Mouse (Mus musculus) kidney, adult 8-10 months (tissue): ENCODE measurements at regions not wholly inside any gene's neighbourhood (a gene's known extent, or its start where the extent isn't known, plus 50 kb on each side); places are given as distances from the start of the nearest gene placed in this dataset.

ENCODE experiments used
- DNase-seq, 2 experiments: peaks; one replicate each; pipeline ENCODE4 v3.0.0; 2022

DNA sequence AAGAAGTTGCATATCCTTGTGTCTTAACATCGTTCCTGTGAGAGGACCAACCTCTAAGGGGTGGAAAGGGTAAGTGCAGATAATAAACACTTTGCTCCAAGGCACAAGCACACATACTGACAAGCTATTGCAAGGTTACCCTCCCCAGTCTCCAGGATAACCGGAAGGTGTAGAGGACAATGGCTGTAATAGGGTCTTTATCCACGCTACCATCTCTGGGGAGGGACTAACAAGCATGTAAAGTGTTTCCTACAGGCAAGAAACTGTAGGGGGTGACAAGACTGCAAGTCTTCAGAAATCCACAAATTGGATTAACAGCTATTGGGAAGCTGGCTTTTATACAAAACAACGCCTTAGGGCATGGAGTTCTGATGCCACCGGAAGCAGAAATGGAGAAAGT lies 197.5 kb upstream of the Chl1 start:
- no peak for DNase-seq

DNA sequence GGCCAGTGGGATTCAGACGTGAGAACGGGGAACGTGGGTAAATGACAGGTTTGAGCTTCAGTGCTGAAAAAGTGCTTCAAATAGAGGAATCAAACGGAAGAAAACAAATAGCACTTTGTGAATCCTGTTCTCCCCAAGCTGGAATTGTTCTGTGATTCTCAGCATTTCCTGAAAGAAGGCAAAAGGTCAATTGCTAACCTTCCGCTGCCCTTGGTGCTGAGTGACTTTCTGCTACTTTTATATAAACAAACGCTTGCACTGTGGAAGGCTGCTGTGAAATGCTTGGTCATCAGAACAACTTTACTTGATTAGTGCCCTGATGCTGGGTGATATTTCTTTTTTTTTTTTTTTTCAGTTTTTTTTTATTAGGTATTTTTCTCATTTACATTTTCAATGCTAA lies 192.3 kb upstream of the Chl1 start:
- peak; percentile 35 to 47 for DNase-seq

DNA sequence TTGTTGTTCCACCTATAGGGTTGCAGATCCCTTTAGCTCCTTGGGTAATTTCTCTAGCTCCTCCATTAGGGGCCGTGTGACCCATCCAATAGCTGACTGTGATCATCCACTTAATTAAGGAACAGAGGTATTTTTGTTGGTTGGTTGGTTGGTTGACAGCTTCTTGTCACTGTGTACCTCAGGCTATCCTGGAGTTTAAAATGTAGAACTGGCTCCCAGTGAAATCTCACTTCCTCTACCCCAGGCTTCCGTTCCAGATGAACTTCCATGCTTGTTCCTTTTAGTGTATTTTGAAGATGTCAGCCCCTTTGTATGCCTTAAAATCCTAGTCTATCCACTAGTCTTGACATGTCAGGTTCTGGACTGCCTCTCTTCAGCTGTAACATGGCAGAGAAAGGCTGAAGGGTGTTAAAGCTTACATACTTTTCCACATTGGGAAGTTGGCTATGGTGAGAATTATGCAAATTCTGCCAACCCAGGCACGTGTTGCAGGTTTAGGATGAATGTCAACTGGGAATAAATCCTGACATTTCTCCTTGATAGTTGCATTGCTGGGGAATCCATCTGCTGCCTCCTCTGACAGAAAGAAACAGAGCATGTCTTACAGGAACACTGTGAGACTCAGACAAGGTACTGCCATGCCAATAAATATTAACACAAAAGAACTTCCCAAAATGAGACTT lies 191.6 kb upstream of the Chl1 start:
- DNase-seq: no peak

DNA sequence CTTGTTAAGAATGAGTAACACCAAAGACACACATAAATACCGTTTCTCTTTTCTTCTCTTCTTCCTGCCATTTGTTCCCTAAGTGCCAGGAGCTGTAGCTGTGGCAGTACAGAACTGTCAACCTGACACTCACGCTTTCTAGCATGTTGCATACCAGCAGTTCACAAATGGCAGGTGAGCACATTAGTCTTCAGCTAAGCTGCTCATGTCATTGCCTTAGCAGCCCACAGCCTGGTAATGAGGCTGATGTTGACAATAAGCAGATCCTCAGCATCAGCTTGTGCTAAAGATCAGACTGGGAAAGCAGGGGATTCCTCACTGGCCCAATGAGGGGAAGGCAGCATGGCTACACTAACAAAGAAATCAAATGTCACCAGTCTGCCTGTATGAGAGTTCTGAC lies 190.4 kb upstream of the Chl1 start:
- no peak for DNase-seq

DNA sequence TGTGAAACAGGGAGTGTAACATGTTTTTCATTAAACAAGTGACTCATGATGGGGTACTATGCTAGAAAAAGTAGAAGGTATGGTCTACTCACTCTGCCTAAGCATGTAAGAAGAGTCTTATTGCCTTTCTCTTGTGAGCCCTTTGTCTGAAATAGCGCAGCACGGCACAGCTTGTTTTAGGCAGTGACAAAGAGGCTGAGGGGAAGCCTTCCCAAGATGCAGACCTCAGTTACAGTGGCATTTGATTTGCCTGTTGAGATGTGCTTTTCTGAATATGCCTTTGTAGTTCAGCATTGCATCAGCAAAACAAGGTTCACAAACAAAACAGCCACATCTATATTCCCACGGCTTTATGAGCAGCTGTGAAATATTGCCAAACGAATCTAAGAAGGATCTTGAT lies 189.8 kb upstream of the Chl1 start:
- DNase-seq: no peak

DNA sequence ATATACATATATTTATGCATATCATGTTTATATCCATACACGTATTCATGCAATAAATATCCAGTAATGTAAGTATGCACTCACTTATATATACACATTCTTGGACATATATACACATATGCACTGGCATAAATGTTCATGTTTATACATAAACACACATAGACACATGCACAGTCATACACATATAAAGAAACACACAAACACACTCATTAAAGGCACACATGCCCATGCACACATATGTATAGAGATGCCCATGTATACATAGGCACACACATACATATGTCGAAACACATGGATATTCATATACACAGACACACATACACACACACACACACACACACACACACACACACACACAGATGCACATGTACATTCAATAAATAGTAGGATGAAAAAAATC lies 189.3 kb upstream of the Chl1 start:
- DNase-seq: no peak

DNA sequence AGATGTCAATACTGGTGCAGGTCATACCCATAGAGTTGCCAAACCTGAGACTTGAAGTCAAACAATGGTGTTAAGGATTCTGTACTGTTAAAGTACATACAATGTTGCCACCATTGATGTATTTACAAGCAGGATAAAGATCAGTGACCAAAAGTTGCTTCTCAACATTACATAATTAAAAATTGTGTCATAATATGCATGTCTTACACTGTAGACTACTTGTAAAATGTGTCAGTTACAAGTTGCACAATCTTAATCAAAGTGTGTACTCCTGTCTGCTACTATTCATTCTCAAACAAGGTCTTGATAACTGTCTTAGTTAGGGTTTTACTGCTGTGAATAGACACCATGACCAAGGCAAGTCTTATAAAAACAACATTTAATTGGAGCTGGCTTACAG lies 187.9 kb upstream of the Chl1 start:
- DNase-seq: no peak

DNA sequence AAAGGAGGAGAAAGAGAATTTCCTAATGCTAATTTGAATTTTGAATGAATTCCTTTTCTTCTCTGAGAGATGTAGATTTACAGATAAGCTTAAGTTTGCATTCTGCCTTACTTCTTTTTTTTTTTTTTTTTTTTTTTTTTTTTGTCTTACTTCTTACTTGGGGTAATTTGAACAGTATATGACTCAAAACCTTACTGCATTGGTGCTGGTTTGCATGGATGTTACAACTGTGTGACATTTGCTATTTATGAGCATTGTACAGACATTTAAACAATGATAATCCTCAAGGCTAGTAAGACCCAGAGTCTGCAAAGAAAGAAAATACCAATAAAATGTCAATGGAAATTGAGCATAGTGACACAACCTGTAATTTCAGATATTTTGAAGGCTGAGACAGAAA lies 174.7 kb upstream of the Chl1 start:
- no peak for DNase-seq

DNA sequence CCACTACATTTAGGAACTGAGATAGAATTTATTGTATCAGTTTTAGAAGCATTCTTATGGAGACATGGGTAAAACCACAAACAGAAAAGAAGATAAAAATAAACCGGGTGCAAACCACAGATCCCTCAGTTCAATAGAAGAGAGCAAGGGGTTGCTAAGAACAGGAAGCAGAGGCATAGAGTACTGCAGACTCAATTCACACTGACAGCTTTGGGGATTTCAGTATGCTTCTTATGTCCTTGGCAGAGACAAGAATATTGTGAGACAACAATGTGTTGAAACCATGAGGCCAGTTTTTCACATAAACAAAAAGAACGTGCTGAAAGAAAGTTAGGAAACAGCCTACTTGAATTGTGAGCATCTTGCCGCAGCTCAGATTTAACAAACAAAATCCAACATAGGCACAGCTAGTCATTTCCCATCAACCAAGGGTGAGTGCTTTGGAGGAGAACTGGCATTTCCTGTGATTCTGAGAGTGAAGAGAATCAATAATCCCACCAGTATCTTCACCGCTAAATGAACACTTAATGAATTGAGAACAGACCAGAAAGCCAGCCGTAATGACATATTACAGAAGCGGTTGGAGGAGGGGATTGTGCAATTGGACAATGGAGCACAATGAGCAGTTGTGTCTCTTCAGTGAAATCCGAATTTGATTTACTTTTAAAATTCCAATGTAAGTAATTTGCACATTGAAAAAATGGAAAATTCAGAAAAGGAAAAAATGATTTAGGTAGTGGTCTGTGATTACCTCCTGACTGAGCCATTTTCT lies 170.2 kb upstream of the Chl1 start:
- no peak for DNase-seq

DNA sequence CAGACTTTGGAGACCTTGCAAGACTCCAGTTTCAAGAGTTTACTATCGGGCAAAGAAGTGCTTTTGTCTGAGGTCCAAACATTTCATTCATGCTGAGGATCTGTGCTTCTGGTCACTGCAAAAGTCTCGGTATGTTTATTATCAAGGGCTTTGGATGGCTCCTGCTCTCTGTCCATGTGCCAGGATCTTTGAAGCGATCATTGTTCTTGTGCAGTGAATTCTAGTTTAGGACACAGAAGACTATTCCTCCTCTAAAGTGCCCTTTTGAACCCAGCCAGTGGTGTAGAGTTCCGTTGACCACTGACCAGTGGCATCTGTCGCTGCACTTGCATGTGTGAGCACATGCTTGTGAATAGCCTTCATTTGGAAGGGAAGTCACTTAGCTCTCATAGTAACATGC lies 166.9 kb upstream of the Chl1 start:
- DNase-seq: no peak

DNA sequence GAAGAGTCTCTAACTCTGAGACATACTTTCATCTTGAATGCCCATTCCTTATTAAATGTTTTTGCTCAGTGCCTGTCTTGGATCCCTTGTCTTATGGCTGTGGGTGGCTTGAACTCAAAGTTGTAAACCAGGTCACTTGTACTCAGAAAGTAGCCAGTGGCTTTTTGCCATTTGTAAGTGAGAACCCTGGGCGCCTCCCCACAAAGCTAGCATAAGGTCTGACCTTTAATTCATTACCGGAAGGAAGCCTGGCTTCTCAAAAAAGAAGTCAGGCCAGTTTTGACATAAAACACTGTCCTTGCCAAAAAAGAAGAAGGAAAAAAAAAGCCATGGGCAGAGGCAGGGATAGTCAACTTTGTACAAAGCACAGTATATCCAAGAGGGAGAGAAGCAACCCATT lies 166.0 kb upstream of the Chl1 start:
- DNase-seq: peak; percentile 2 to 3

DNA sequence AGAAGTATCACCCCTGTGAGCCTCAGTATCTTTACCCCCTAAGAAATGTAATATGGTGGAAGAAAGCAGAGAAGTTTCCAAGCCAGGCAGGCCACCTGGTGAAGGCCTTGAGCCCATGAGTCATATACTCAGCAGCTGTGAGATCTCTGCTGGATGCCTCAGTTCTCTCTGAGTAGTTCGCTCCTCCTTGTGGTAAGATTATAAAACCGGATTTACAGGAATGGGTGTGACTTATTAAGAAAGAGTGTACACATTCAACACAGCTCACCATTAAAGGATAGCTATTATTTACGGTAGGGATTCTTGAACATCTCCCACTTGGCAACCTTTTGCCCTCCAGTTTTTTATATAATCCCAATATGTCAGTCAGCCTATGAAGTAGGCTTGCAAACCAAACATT lies 165.2 kb upstream of the Chl1 start:
- no peak for DNase-seq

DNA sequence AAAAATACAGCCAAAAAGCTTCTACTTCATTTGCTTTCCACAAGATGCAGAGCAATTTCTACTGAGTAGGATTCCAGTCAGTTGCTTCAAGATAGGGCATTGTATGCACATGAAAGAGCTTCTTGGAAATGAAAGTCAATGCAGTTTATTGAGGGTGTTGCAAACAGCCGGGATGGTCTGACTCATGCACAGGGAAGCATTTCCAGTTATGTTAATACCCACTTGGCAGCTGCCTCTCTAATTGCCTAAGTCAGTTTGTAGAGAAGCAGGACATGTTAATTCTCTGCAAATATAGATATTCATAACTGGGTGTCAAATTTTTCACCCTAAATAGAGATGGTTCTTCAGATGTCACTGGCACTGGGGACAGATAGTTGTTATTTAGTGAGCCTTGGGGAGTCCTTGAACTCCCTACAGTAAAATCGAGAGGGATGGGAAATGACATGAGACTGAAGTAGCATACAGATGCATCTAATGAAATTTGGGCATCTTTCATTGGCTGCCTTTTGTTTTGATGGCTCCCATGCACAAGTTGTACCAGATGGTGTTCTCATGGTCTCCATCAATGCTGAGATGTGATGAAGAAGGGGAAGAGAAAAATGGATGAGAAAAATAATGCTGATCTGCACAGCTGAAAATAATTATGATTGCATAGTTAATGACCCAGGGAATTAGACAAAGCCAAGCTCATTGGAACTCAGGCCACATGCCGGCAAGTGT lies 157.8 kb upstream of the Chl1 start:
- DNase-seq: no peak

DNA sequence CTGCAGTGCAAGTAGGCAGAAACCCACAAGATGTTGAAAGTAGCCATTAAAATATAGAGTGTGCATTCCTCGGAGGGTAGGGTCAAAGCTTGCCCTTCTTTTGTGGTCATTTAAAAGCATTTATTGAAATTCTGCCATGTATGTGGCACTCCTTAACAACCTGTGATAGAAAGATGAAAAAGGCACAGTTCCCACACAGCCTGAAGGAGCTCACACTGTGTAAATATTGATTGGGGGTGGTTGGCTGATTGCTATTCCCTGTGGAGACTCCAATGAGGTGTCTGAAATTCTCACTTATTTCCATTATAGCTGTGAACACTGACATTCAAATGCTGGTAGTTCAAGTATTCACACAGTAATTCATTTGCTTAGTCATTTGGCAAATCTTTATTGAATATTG lies 157.0 kb upstream of the Chl1 start:
- no peak for DNase-seq

DNA sequence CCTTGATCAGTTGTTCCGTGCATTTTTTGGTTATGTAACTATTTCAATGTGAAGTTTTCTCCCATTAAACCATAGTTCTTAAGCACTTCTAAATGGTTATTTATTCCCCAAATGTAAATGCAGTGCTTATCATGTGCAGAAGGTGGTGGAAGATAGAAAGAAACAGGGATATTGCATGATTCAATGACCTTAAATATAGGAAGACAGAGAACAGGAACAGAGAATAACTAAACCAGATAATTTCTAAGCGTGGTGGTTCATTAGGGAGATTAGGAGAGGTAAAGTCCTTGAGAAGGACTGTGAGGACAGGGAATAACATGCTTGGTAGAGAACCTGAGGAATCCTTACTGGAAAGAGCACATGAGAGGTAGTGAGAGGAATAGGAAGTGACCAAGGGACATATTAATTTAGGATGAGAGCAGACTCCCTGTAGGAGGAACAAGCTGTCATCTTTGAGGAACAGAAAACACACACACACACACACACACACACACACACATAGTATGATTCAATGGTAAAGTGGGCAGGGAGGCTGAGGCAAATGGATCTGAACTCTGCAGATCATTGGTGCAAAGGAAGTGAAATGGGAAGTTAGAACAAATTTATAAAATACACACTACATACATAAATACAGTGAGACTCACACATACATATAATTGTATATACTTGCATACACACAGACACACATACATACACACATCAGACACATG lies 143.4 kb upstream of the Chl1 start:
- no peak for DNase-seq

DNA sequence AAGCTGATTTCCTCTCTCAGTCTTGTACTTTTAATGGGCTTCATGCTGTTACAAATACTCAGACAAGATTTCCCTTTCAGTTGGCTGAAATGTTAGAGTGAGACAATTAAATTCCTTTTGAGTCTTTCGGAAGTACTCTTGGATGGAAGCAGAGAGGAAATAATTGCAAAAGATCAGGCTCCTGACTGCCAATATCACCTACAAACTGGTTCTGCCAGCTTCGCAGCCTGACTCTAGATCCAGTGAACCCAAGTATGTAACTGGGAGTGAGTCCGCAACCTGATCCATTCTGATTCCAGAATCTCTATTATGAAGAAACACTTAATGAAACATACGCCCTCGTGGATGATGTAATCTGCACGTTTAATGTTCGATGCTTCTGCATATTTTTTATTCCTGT lies 135.4 kb upstream of the Chl1 start:
- DNase-seq: no peak

DNA sequence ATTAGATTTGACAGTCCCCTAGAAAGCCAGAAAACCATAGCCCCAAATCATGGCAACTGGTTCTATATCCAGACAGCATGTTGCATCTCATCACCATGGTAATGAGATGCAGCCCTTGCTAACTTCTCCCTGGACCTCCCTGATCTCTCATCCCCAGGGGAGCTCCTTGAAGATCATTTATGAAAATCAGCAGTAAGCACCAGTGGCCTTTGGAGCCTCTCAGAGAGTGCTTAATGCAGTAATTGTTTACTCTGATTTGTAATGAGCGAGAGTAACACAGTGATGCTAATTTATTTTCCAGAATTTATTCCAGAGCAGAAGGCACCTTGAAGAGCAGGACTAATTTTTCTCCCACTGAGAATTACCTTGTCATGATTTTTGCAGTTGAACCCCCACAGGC lies 133.1 kb upstream of the Chl1 start:
- no peak for DNase-seq

DNA sequence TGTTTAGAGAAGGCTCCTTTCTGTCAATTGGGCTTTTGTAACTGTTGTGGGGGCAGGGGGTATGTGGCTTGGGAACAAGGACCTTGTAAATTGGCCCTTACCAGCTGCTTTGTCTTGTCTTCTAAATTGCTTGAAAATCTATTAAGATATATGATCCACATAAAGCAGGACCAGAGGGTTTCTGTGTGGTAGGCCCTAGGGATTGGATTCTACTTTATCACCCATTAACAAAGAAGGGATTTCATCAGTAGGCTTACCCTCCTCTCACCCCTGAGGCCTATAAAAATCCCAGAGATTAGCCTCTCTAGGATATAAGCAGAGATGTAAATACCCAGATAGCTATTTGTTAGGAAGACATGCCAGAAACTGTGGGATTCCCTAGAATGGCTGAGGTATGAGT lies 132.3 kb upstream of the Chl1 start:
- DNase-seq: no peak

DNA sequence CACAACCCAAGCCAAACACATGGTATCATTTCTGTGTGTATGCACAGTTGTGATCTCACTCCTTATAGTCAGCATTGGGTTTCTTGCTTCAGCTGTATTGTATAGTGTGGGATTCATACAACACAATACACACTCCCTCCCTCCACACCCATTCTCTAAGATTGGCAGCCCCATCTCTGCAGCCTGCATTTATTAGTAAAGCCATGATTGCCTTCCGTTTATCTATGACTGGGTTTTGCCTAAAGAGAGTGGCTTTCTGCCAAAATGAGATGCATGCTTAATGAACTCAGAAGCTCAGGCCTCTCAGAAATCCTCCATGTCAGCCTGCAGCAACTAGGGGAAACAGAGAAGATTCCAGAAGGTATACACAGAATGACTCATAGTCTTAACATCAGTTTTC lies 129.4 kb upstream of the Chl1 start:
- no peak for DNase-seq

DNA sequence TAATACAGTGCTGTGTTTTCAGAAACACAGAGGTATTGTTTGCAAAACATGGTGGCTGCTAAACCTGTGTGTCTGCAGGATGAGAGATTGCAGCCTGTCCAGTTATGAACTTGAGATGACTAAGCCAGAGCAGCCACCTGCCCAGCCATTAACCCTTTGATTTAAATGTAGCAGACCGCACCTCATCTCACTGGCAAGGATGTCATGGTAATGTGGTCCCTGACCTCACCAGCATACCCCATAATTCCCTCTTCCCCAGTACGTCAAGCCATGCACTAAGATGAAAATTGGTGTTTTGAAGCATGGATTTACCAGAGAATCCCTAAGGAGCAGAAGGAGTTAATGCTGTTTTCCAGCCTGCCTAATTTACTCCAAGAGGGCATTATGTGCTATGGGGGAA lies 128.5 kb upstream of the Chl1 start:
- no peak for DNase-seq

DNA sequence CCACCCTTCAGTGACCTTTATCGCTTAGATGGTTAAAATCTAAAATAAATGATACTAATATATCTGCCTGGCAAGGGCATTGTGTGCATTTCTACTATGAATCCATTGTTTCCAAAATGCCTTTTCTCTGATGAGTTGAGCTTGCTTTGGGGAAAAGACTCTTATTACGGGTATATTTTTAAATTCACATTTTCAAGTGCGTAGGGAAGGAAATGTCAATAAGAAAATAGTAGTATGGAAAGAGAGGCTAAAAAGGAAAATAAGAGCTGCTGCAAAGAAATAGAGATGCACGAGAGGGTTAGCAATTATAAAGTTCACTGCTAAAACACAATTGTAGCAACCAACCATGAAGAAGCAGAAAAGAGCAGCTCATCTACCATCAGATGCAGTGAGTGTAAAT lies 123.8 kb upstream of the Chl1 start:
- no peak for DNase-seq

DNA sequence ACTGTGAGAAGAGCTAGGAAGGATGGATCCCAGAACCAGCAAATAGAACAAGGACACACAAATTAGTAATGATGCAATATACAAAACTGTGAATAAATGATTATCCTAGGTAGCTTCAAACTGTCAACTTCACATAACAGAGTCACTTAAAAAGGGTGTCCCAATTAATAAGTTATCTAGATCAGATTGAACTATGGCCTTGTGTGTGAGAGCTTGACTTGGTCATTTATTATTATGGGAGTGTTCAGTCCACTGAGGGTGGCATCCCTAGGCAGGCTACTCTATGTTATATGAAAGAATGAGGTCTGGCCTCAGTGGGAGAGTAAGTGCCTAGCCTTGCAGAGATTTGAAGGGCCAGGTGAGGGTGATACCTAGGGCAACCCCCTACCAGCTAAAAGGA lies 104.4 kb upstream of the Chl1 start:
- peak; percentile 17 to 31 for DNase-seq

DNA sequence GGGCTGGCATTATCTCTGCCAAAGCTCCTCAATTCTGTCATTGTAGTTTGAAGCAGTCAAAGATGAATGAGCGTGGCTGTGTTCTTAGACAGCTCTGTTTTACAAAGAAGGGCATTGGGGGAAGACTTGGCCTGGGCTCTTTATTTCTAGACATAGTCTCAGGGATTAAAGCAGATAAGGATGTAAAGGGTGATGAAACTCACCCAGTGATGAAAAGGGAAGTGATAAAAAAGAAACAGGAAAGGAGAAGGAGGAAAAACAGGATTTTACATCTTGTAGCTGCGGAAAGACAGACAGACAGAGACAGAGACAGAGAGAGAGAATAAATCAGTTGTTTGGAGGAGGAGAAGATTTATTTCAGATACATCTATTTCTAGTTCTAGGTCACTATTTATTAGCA lies 95.5 kb upstream of the Chl1 start:
- DNase-seq: no peak
